Mouse (Mus musculus) frontal cortex, adult 2 months (tissue): ENCODE data around the gene Zfp229. TPM values are rescaled to one million over a fixed set of nuclear protein-coding genes. Genes with fewer than 3 reads are reported as not detected.
"Not testable (repeated sequence)": the region's sequence is repeated elsewhere in the genome, so short reads cannot be mapped to it uniquely, and the experiment has no call there.

Source experiments
- DNase-seq, 2 experiments: peaks; one replicate each; pipeline ENCODE4 v3.0.0; 2022; ENCODE audit warnings: low spot score in 1 of 2; ENCODE audit errors: extremely low spot score in 1 of 2
- polyA plus RNA-seq: library from polyadenylated mRNA; depleted of rRNA; stranded (reverse); fragments of >200 nt; gene quantifications from 2 replicates; pipeline ENCODE4 v1.2.3, GENCODE M21; 2012; rRNA removed

Gene Zfp229
- 3.4 and 4.1 TPM in 2 replicates for polyA plus RNA-seq

- DNase-seq = not testable (repeated sequence)
These were observed at the start of gene Zfp229 for GRCm38 (mm10) chr17:21730495-21730894. Zfp229 (plus strand) TSS chr17:21730795.

- DNase-seq = no peak
These were observed 39.0 kb upstream of the Zfp229 start, which contains the start of gene Gm10226 for GRCm38 (mm10) chr17:21691560-21691959. Gm10226 (plus strand) TSS chr17:21691860.

DNA sequence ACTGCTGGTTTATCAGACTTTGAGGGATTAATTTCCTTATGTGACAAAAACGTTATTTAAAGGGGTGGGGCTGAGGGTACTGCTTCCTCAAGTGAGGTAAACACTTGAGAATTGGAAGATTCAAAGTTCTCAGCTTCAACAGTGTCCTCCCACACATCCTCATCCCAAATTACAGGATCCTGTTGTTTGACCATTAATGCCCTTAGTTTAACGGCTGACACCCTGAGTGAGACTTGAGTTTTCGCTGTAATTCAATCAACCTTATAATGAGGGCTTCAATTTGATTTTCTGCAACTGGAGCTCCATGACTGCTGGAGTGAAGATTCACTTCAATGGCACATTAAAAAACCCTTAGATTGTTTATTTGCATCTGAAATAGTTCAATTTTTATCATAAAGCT, 37.3 kb upstream of the Zfp229 start:
- DNase-seq = no peak

DNA sequence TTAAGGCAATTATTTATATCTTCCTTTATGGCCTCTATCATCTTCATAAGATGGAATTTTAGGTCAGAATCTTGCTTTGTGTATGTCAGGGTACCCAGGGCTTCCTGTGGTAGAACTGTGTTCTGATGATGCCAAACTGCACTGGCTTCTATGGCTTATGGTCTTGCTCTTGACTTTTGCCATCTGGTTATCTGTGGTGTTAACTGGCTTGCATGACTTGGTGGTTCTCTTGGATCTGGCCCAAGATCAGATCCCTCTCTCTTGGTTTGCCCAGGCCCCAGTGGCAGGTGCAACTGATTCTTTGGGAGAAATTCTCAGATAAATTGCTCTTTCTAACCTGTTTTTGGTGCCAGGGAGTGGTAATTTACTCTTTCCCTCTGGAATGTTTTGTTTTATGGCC, 34.5 kb upstream of the Zfp229 start:
- DNase-seq = no peak

- no peak for DNase-seq
These were observed 28.0 kb upstream of the Zfp229 start for GRCm38 (mm10) chr17:21702281-21703240.

GRCm38 (mm10) chr17:21703414-21703813, 27.2 kb upstream of the Zfp229 start:
- no peak for DNase-seq

- peak; percentile 79 to 85 for DNase-seq
These were observed 23.1 kb upstream of the Zfp229 start, which contains the start of gene Zfp760 for GRCm38 (mm10) chr17:21707343-21707996. Zfp760 (plus strand) TSS chr17:21707741.

DNA sequence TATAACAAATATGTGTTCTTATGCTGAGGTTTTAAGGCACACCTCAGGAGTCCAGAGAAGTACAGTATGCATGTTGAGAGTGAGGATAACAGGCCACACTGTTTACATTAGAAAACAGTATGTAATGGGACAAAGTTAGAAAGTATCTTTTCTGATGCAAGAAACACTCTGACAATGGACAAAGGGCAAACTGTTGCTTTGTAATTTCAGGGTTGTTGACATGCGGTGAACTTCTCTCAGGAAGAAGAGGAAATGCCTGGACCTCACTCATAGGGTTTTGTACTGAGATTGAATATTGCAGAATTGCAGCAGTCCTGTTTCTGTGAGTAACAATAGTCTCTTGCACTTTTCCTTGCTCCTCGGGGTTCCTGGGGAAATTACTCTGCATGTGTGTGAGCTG, 22.2 kb upstream of the Zfp229 start:
- DNase-seq = no peak

DNA sequence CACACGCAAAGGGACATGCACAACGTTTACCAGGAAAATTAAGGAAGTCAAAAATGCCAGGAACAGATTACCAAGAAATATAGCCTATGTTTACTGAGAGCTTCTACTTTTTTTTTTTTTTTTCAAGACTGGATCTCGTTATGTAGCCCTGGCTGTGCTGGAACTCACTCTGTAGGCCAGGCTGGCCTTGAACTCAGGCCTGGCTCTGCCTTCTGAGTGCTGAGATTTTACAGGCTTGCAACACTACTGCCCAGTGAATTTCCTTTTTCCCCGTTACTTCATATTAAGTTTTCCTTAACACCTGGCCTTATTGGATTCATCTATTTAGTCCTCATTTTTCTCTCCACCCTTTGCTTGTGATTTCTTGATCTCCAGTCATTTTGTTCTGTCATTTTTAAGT, 2.5 kb downstream of the Zfp229 start:
- DNase-seq = no peak

GRCm38 (mm10) chr17:21733529-21734031, 3.0 kb downstream of the Zfp229 start:
- peak; percentile 21 to 65 for DNase-seq

DNA sequence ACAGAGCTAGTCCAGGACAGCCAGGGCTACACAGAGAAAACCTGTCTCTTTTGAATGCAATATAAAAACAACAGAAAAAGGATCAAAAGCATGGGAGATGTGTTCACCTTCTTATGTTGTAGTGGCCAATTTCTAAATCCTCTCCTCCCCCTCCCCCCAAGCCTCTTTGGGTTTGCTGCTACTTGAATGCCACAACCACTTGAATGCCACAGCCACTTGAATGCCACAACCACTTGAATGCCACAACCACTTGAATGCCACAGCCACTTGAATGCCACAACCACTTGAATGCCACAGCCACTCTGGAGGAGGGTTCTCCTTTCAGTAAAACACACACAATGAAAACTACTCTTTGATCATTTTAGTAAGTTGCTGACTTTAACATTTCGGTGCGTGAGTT, 22.2 kb downstream of the Zfp229 start:
- DNase-seq = no peak

GRCm38 (mm10) chr17:21753342-21754208, 23.0 kb downstream of the Zfp229 start:
- DNase-seq = no peak

DNA sequence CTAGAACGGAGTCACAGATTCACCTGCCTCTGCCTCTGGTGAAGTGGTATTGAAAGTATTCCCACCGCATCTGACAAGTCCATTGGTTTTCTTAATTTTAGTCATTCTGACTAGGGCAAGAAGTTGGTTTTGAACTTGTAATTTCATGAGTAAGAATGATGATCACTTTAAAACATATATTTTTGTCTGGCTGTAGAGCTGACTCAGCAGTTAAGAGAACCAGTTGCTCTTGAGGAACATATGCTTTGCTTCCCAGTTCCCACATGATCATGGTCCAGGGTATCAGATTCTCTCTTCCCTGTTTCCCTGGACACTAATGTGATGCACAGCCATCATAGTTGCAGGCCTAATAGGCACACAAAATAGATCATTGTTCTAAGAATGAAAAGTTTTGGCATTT, 39.7 kb downstream of the Zfp229 start:
- DNase-seq = no peak

GRCm38 (mm10) chr17:21792256-21792655, 61.7 kb downstream of the Zfp229 start:
- DNase-seq = no peak

DNA sequence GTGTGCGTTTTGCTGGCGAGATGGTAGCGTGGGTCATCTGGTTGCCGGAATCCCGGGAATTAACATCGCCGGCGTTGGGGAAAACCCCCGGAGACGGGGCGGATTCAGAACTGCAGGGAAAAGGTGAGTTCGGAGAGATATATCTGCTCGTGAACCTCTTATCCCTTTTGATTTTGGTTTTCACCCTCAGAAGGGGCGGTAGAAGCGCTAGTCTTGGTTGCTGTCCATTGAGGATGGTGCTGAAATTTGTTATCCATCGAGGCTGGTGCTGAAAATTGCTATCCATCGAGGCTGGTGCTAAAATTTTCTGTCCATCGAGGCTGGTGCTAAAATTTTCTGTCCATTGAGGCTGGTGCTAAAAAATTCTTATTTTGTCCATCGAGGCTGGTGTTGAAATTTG, 70.8 kb downstream of the Zfp229 start:
- not testable (repeated sequence) for DNase-seq

Other genes starting within 250 kb of the Zfp229 start
- 2.9 and 3.5 TPM in 2 replicates for gene Zfp53, start 241.8 kb upstream of the Zfp229 start, polyA plus RNA-seq
- gene Zfp52, start 195.3 kb upstream of the Zfp229 start, polyA plus RNA-seq = 2.8 and 3.4 TPM in 2 replicates
- 10.0 and 12.3 TPM in 2 replicates for gene Zfp948, start 163.8 kb upstream of the Zfp229 start, polyA plus RNA-seq
- gene Zfp983, start 80.2 kb upstream of the Zfp229 start, polyA plus RNA-seq = 6.3 and 7.6 TPM in 2 replicates
- gene Gm10226, start 38.9 kb upstream of the Zfp229 start, polyA plus RNA-seq = 6.7 and 9.1 TPM in 2 replicates
- gene Zfp760, start 23.1 kb upstream of the Zfp229 start, polyA plus RNA-seq = 6.5 and 7.2 TPM in 2 replicates
- 0.78 and 0.88 TPM in 2 replicates for gene Zfp820, start 115.0 kb downstream of the Zfp229 start, polyA plus RNA-seq
- gene Zfp995, start 179.1 kb downstream of the Zfp229 start, polyA plus RNA-seq = 4.0 and 5.6 TPM in 2 replicates
- 10.5 and 11.7 TPM in 2 replicates for gene Zfp942, start 231.7 kb downstream of the Zfp229 start, polyA plus RNA-seq
- 15.8 and 17.1 TPM in 2 replicates for gene Zfp943, start 231.8 kb downstream of the Zfp229 start, polyA plus RNA-seq